8 mouse cellular contexts compared by ENCODE assay signal in genomic region chr12:86890091-86890720, GRCm38 (mm10). TPM values are rescaled to one million over a fixed set of nuclear protein-coding genes. Genes with fewer than 3 reads are reported as not detected.
A peak's percentile ranks its signal among the peaks of the same experiment; 100 is the strongest.
DNase-seq lines count a peak whose midpoint lies in the region; ATAC-seq and TF ChIP-seq lines count a peak whose summit lies in the region.

No protein-coding gene starts in this region.

- WGBS in forebrain, embryonic 15.5 days = 47% methylated on average over 12 of the region's 12 CpGs
- 48% methylated on average over 12 of the region's 12 CpGs for WGBS in neural tube, embryonic 15.5 days

- no peaks in the 10 kb centered on the region for H3K27me3 ChIP-seq in forebrain, embryonic 15.5 days
- no peaks in the 10 kb centered on the region for H3K27me3 ChIP-seq in neural tube, embryonic 15.5 days (replicated peaks)

- peak overlapping the region; percentile 43; the same call in 1 of the 2 replicates for H3K9ac ChIP-seq in forebrain, embryonic 15.5 days (replicated peaks)
- H3K9ac ChIP-seq in neural tube, embryonic 15.5 days (replicated peaks) = peak overlapping the region; percentile 36; the same call in 1 of the 2 replicates

- no peak overlapping the region for H3K4me3 ChIP-seq in left cerebral cortex, adult 2 months
- H3K4me3 ChIP-seq in forebrain, embryonic 15.5 days = no peak overlapping the region
- H3K4me3 ChIP-seq in neural tube, embryonic 15.5 days (replicated peaks) = no peak overlapping the region

- ATAC-seq in forebrain, embryonic 15.5 days (replicated peaks) = no peak
- ATAC-seq in neural tube, embryonic 15.5 days (ENCODE audit: low FRiP score) = no peak

- TF ChIP-seq CTCF in left cerebral cortex, adult 2 months (IDR thresholded peaks at IDR 0.05) = no peak

- intact Hi-C loops in left cerebral cortex, adult 2 months (cut with DNase I) = no loop called here
- intact Hi-C loops in left cerebral cortex, postnatal 10 days (cut with DNase I) = no loop called here
- intact Hi-C loops in left cerebral cortex, postnatal 14 days (cut with DNase I) = no loop called here

- H3K9me3 ChIP-seq in forebrain, embryonic 15.5 days = no peaks in the 10 kb centered on the region
- no peaks in the 10 kb centered on the region for H3K9me3 ChIP-seq in neural tube, embryonic 15.5 days (replicated peaks)

- H3K4me2 ChIP-seq in forebrain, embryonic 15.5 days (replicated peaks) = peak overlapping the region; percentile 31; the same call in 1 of the 2 replicates
- H3K4me2 ChIP-seq in neural tube, embryonic 15.5 days = no peak overlapping the region

- peaks cover 93% of the 10 kb centered on the region for H3K4me1 ChIP-seq in forebrain, embryonic 15.5 days
- peaks cover 89% of the 10 kb centered on the region for H3K4me1 ChIP-seq in neural tube, embryonic 15.5 days

- no peak for DNase-seq in left cerebral cortex, adult 2 months (ENCODE audit: extremely low spot score in 1 of 2, low spot score in 2 of 2)
- no peak for DNase-seq in left cerebral cortex, postnatal 10 days (ENCODE audit: extremely low spot score in 1 of 2, low spot score in 2 of 2)
- DNase-seq in kidney, postnatal 25 days = peak; percentile 51 to 62
- no peak for DNase-seq in gastrocnemius, postnatal 25 days
- no peak for DNase-seq in right cerebral cortex, postnatal 25 days
- no peak for DNase-seq in left cerebral cortex, postnatal 14 days (ENCODE audit: low spot score in 2 of 2)

- peak overlapping the region; percentile 98 for H3K27ac ChIP-seq in left cerebral cortex, adult 2 months
- H3K27ac ChIP-seq in forebrain, embryonic 15.5 days (replicated peaks) = peak overlapping the region; percentile 100
- peak overlapping the region; percentile 99 for H3K27ac ChIP-seq in neural tube, embryonic 15.5 days (replicated peaks)

- H3K36me3 ChIP-seq in forebrain, embryonic 15.5 days = no peaks in the 10 kb centered on the region
- H3K36me3 ChIP-seq in neural tube, embryonic 15.5 days = no peaks in the 10 kb centered on the region

RNA-seq across cellular contexts. Expression of gene Irf2bpl, which starts 5.6 kb away (rescaled TPM):
- 10 to 100 TPM; 74.3 to 80.8 TPM for total RNA-seq in left cerebral cortex, adult 2 months (2021)
- 10 to 100 TPM; 86.4 to 89.5 TPM for total RNA-seq in left cerebral cortex, postnatal 10 days (2021)
- 94.9 and 95.8 TPM in 2 replicates for polyA plus RNA-seq in forebrain, embryonic 15.5 days (2015; fragmentation: Nextera tagmentation; extraction: Ambion mirVana)
- 53.3 and 69.9 TPM in 2 replicates for polyA plus RNA-seq in neural tube, embryonic 15.5 days (2015; fragmentation: Nextera tagmentation; extraction: Ambion mirVana)
- 10 to 100 TPM; 22.0 to 24.0 TPM for total RNA-seq in gastrocnemius, postnatal 25 days (2021)
- 10 to 100 TPM; 74.0 to 78.2 TPM for total RNA-seq in left cerebral cortex, postnatal 14 days (2021)

RNA-seq across cellular contexts. Expression of gene Cipc, which starts 56.6 kb away (rescaled TPM):
- total RNA-seq in left cerebral cortex, adult 2 months (2021) = 10 to 100 TPM; 79.8 to 91.6 TPM
- total RNA-seq in left cerebral cortex, postnatal 10 days (2021) = 10 to 100 TPM; 59.9 to 61.9 TPM
- polyA plus RNA-seq in forebrain, embryonic 15.5 days (2015; fragmentation: Nextera tagmentation; extraction: Ambion mirVana) = 53.6 and 55.3 TPM in 2 replicates
- polyA plus RNA-seq in neural tube, embryonic 15.5 days (2015; fragmentation: Nextera tagmentation; extraction: Ambion mirVana) = 37.2 and 40.8 TPM in 2 replicates
- total RNA-seq in gastrocnemius, postnatal 25 days (2021) = 10 to 100 TPM; 22.7 to 32.3 TPM
- total RNA-seq in left cerebral cortex, postnatal 14 days (2021) = 10 to 100 TPM; 71.2 to 72.2 TPM

Comparison
In these comparisons a context has a peak if more than half of its experiments do, and no peak if none do; other contexts are left out.
1. DNase-seq: peak in kidney, postnatal 25 days (2 of 2); none in left cerebral cortex, adult 2 months (0 of 2), left cerebral cortex, postnatal 10 days (0 of 2), gastrocnemius, postnatal 25 days (single experiment), right cerebral cortex, postnatal 25 days (single experiment) and left cerebral cortex, postnatal 14 days (0 of 2).
2. Peak in every context shown above with its lines, with median percentiles within 50 percentile points of each other: H3K27ac ChIP-seq.